Mouse (Mus musculus) layer of hippocampus, postnatal 25 days (tissue): ENCODE data around the gene Prkd3. TPM values are rescaled to one million over a fixed set of nuclear protein-coding genes. Genes with fewer than 3 reads are reported as not detected.
A peak's percentile ranks its signal among the peaks of the same experiment; 100 is the strongest.

ENCODE experiments used
- DNase-seq, 2 experiments: peaks; one replicate each; pipeline ENCODE4 v3.0.0; 2022; ENCODE audit warnings: mixed read lengths in 2 of 2, low spot score in 1 of 2; ENCODE audit errors: extremely low spot score in 1 of 2
- total RNA-seq, 2 experiments: library from RNA; stranded (reverse); gene quantifications; 2 replicates each; pipeline ENCODE4 v1.2.3; 2021

Gene Prkd3
- 10 to 100 TPM; 13.1 to 14.7 TPM for total RNA-seq

GRCm38 (mm10) chr17:79020208-79020983 lies at the start of gene Prkd3:
Gene Prkd3 (minus strand): TSS chr17:79020816.
- DNase-seq, result peak; percentile 31 to 50

DNA sequence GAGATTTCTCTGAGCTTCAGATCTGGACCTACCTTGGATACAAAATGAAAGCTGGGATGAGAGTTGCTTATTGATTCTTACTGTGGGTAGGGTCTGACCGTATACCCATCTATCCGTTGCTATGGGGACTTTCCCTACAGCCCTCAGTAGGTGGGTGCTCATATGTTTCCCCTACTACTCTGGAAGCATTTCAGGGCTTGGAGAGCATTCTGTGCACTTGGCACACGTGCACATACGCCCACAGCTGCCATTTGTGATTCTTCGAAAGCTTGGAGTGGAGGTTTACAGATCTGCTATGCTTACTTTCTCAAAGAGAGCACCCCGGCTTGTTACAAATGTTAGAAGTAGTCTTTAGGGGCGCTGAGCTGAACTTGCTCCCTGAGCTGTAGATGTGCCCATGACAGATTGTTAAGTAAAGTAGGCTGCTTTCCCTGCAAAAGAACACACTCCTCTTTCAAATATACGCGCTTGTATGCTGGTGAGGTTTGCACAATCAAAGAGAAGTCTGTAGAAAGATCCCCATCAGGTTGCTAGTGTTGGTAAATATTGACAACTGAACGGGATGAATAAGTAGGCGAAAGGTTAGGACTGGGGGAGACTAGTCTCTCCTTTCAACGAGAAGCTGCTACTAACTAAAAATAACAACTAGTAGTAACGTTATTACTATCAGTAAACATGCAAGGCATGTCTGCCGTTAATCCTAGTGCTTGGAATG lies 49.3 kb upstream of the Prkd3 start:
- DNase-seq, result peak; percentile 26 to 38

DNA sequence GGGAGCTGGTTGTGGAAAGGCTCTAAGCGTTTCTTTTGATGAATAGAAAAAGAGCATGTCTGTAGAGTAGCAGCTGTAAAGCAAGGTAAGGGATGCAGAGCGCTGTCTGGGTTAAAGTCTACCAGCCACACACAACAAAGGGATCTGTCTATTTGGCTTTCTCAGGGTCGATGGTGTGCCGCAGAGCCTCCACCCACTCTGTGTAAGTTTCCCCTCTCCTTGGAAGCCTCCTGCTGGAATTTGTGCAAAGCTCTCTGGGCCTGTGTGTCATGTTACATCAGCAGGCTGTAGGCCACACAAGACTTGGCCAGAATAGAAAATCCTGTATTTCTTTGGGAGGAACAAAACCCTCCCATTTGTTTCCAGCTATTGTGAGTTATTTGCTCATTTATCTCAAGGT lies 48.4 kb upstream of the Prkd3 start:
- no peak for DNase-seq

- no peak for DNase-seq
These were observed 48.0 kb upstream of the Prkd3 start for GRCm38 (mm10) chr17:79068581-79068980.

- no peak for DNase-seq
These were observed 43.6 kb upstream of the Prkd3 start for GRCm38 (mm10) chr17:79064250-79064649.

DNA sequence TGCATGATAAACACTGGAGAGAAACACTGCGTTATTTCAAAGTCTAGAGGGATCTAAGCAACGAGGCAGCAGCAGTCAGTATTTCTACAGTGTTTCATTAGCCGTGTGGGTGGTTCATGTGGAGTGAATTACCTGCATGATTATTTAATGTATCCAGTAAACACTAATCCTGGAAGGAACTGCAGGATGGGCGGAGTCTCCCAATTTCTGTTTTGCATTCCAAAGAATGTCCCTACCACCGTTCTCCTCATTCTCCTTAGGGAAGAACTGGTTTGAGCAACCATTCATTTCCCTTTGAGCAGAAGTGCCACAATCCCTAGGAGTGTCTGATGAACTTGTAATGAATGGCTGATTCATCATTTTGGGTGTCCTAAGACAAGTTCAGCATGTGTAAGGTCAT lies 39.6 kb upstream of the Prkd3 start:
- no peak for DNase-seq

GRCm38 (mm10) chr17:79058271-79058670 lies 37.7 kb upstream of the Prkd3 start:
- DNase-seq, result no peak

DNA sequence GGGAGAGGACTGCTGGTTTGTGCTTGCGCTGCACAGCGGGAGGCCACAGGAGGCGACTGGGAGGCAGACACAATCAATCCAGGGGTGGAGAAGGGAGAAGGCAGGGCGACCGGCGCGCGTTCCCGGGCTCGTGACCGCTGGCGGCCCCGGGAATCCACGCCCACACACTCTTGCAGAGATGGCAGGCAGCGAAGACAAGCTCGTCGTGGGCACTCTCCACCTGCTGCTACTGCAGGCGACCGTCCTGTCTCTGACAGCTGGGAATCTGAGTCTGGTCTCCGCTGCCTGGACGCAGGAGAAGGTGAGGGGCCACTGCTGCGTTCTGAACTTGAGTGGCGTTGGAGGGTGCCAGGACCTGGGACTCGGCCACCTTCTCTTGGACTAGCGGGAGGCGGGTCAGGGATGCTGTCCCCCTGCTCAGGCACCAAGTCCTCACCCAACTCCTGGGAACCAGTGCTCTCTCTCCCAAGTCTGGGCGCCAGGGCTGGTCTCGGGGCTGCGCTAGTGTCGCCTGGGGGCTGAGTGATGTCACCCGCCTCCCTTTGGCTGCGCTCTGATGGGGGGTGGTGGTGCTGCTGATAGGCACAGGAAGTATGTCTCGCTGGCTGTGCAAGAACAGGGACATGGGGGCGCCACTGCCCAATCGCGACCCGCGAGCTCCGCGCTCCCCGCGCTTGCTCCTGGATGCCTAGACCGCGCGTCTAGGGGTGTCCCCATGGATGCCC lies 31.6 kb upstream of the Prkd3 start:
- DNase-seq, result peak; percentile 39 to 41

GRCm38 (mm10) chr17:79051606-79052005 lies 31.0 kb upstream of the Prkd3 start, which contains the start of gene Qpct:
Gene Qpct (plus strand): TSS chr17:79051906.
- no peak for DNase-seq

DNA sequence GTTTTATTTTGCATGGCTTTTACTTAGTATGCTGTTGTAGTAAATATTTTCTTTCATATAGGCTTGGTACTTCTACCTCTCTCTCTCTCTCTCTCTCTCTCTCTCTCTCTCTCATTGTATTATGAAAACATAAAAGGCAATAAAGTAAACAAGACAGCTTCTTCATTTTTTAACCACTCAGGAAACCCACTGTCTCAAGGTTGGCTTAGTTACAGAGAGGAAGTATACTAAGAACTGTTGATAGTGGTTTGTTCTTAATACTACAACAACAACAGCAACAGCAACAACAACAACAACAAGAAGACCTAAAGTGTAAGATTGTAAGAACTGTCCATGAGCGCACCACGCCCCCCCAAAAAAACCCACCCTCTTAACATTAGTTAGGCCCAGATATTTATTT lies 23.1 kb upstream of the Prkd3 start:
- DNase-seq, result no peak

DNA sequence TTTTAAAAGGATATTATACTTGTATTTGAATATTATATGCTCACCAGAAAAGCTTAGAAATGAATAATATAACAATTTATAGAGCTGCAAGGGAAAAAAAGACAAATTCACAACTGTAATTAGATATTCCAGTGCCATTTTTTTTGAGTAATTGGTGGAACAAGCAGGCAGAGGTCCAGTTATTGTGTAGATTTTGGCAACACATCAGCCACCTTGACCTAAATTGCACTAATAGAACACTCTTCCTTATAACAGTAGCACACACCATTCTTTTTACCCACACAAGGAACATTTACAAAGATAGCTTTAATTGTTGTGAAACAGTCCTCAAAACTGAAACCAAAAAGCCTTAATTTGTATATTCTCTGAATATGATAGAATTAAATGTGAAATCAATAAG lies 19.0 kb upstream of the Prkd3 start:
- no peak for DNase-seq

GRCm38 (mm10) chr17:79032782-79033181 lies 12.2 kb upstream of the Prkd3 start:
- DNase-seq, result no peak

DNA sequence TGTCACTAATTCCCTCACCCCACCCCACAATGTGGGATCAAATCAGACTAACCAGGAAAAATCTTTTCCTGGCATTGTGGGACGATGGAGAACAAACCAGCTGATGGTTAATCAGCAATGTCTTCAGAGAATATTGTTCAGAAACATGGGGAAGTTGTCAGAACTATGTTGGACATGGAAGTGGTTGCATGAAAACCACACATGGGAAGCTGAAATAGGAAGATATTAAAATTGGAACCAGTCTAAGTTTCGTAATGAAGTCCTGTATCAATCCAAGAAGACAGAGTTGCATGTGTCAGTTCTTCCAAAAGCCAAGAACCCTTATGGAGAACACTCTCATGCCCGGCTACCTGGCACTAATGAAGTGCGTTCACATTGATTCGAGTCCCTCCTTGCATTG lies 11.0 kb upstream of the Prkd3 start:
- no peak for DNase-seq

DNA sequence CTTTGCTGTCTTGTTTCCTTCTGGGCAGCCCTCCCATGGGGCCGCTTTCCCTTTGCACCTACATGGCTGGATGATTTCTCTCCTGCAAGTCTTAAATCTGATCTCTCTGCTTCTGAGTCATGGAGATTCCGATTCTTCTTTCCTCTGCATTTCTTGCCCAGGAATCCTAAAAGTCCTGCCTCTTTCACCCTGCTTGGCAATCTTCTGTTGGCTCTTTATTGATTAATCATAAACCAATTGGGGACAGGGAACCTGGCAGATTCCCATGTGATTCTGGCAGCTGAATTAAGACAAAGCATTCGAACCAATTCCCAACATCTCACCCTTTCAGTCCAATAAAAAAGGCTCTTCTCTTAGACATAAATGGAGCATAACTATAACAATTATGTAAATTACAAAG lies 8.6 kb upstream of the Prkd3 start:
- no peak for DNase-seq

GRCm38 (mm10) chr17:79024544-79024943 lies 3.9 kb upstream of the Prkd3 start:
- DNase-seq, result no peak

GRCm38 (mm10) chr17:79022746-79023145 lies 2.1 kb upstream of the Prkd3 start:
- no peak for DNase-seq

DNA sequence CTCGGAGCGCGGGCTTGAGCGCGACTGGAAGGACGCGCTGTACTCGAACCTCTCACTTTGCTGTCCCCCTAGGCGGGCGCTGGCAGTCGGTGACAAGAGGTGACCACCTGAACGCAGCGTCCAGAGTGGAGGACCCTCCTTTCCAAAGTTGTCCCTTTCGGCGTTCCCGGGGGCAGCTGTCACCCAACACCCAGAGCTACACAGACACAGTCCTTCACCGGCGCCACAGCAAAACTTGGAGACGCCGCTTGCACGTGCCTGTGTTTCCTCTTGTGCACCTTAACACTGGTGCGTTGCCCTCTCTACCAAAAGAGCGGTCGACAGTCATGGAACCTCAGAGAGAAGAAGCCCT lies 344 bp upstream of the Prkd3 start:
- DNase-seq, result peak in 1 of 2 experiments; percentile 23

DNA sequence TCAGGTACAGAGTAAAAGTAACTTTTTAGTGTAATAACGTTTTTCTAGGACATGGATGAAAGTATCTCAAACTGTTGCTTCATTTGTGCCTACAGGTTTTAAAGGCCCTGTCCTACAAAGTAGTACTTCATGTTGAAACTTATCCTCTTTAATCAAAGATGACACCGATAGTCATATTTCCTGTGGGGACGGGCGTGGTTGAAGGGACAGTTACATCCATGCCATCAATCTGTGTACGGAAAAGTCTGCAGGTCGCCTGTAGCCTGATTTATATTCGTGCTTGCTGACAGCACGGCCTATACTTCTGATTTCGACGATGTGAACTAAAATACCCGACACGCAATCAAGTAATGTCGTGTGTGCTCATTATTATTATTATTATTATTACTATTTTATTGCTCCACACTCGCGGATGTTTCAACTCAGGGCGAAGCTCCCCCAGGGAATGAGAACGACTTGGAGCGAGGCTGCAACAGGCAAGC lies 849 bp downstream of the Prkd3 start:
- no peak for DNase-seq

GRCm38 (mm10) chr17:79018422-79018821 lies 2.2 kb downstream of the Prkd3 start:
- no peak for DNase-seq

- DNase-seq, result no peak
These were observed 4.8 kb downstream of the Prkd3 start for GRCm38 (mm10) chr17:79015831-79016230.
